Mouse (Mus musculus) embryonic facial prominence, embryonic 12.5 days (tissue): Measurements from ENCODE around the gene Syt2. TPM values are rescaled to one million over a fixed set of nuclear protein-coding genes. Genes with fewer than 3 reads are reported as not detected.

Experiments
- ATAC-seq: fragments of 200-750 bp; cut with Nextera tagmentation; 2 replicates; pipeline ENCODE4 v1.8.0; 2017; ENCODE audit not compliant: insufficient number of reproducible peaks, insufficient read depth, low FRiP score, low TSS enrichment
- H3K27ac ChIP-seq: fragments of 300-500 bp; sonication (generic); 2 replicates; pipeline ENCODE4 v1.5.1; 2016; ENCODE audit warnings: mild to moderate bottlenecking
- H3K27me3 ChIP-seq: fragments of 300-500 bp; sonication (generic); 2 replicates; pipeline ENCODE4 v1.6.1; 2016; ENCODE audit warnings: mild to moderate bottlenecking, moderate library complexity
- H3K36me3 ChIP-seq: fragments of 300-500 bp; sonication (generic); 2 replicates; pipeline ENCODE4 v1.6.1; 2016; ENCODE audit warnings: mild to moderate bottlenecking
- H3K4me1 ChIP-seq: fragments of 300-500 bp; sonication (generic); 2 replicates; pipeline ENCODE4 v1.6.1; 2016
- H3K4me2 ChIP-seq: fragments of 300-500 bp; sonication (generic); replicated peaks from 2 replicates; pipeline ENCODE4 v1.6.1; 2016; ENCODE audit warnings: mild to moderate bottlenecking, moderate library complexity
- H3K4me3 ChIP-seq: fragments of 300-500 bp; sonication (generic); 2 replicates; pipeline ENCODE4 v1.5.1; 2016; ENCODE audit warnings: mild to moderate bottlenecking
- H3K9ac ChIP-seq: fragments of 300-500 bp; sonication (generic); 2 replicates; pipeline ENCODE4 v1.6.1; 2016; ENCODE audit warnings: mild to moderate bottlenecking, moderate library complexity
- H3K9me3 ChIP-seq: fragments of 300-500 bp; sonication (generic); 2 replicates; pipeline ENCODE4 v1.6.1; 2016; ENCODE audit warnings: mild to moderate bottlenecking, moderate library complexity
- WGBS: fragments of 180-500 bp; shearing (Covaris S2); methylation state at CpG from one replicate; pipeline ENCODE4 v1.1.7; 2016; 5-methylcytosine and 5-hydroxymethylcytosine counted together
- polyA plus RNA-seq: library from polyadenylated mRNA; unstranded; fragments of >200 nt; fragmentation: Nextera tagmentation; extraction: Ambion mirVana; gene quantifications from 2 replicates; pipeline ENCODE4 v1.2.1, GENCODE M21; 2016

Gene Syt2
- polyA plus RNA-seq, 1 experiment from 2014 or later: 2.4 TPM

DNA sequence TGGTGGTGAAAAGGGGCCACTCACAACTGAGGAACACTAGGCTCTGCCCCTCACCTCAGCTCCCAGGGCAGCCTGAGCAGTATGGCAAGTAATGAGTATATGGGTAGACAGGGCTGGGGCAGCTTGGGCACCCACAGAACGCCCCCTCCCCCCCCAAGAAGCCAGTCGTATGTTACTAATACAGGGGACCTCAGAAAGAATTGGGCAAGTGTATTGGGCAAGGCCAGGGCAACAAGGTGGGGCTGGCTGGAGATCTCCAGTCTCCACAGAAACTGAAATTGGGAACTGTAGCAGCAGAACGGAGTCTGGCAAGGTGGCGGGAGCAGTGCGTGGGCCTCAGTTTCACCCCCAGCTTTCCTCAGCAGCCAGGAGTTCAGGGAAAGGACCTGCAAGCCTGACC lies 106.0 kb downstream of the Syt2 start:
- Histone ChIP-seq H3K27ac (no peak overlapping the region), H3K9me3 (no peaks in the 10 kb centered on the region), H3K4me3 (no peak overlapping the region), H3K27me3 (peaks cover 3% of the 10 kb centered on the region; the same call in 1 of the 2 replicates), H3K36me3 (no peaks in the 10 kb centered on the region), H3K4me2 (no peak overlapping the region), H3K9ac (no peak overlapping the region), H3K4me1 (peaks cover 31% of the 10 kb centered on the region)
- WGBS: 79% methylated on average over 5 of the region's 5 CpGs
- no peak for ATAC-seq

GRCm38 (mm10) chr1:134753751-134754630 lies 107.5 kb downstream of the Syt2 start:
- WGBS: 53% methylated on average over 13 of the region's 13 CpGs
- H3K4me3 ChIP-seq: no peak overlapping the region
- no peak overlapping the region; the same call in 1 of the 2 replicates for H3K27ac ChIP-seq
- no peak for ATAC-seq
- H3K36me3 ChIP-seq: peaks cover 9% of the 10 kb centered on the region; the same call in 1 of the 2 replicates
- peaks cover 31% of the 10 kb centered on the region for H3K4me1 ChIP-seq
- no peak overlapping the region for H3K9ac ChIP-seq
- no peaks in the 10 kb centered on the region for H3K9me3 ChIP-seq
- H3K4me2 ChIP-seq: no peak overlapping the region
- peaks cover 3% of the 10 kb centered on the region; the same call in 1 of the 2 replicates for H3K27me3 ChIP-seq

- WGBS: 71% methylated on average over 10 of the region's 10 CpGs
- H3K9ac ChIP-seq: no peak overlapping the region
- peaks cover 3% of the 10 kb centered on the region; the same call in 1 of the 2 replicates for H3K27me3 ChIP-seq
- no peak overlapping the region for H3K4me2 ChIP-seq
- no peaks in the 10 kb centered on the region for H3K9me3 ChIP-seq
- peaks cover 31% of the 10 kb centered on the region for H3K4me1 ChIP-seq
- ATAC-seq: no peak
- H3K36me3 ChIP-seq: peaks cover 14% of the 10 kb centered on the region; the same call in 1 of the 2 replicates
- no peak overlapping the region for H3K4me3 ChIP-seq
- H3K27ac ChIP-seq: 0 out of 2 replicates have a peak overlapping the region, but pooled peaks have one; percentile 11
Measured at GRCm38 (mm10) chr1:134754818-134755217, 108.3 kb downstream of the Syt2 start.

GRCm38 (mm10) chr1:134755548-134756189 lies 109.2 kb downstream of the Syt2 start:
- Histone ChIP-seq H3K4me2 (no peak overlapping the region), H3K27me3 (peaks cover 3% of the 10 kb centered on the region; the same call in 1 of the 2 replicates), H3K27ac (0 out of 2 replicates have a peak overlapping the region, but pooled peaks have one; percentile 11), H3K4me1 (peaks cover 31% of the 10 kb centered on the region), H3K9ac (no peak overlapping the region), H3K36me3 (peaks cover 21% of the 10 kb centered on the region; the same call in 1 of the 2 replicates), H3K4me3 (no peak overlapping the region), H3K9me3 (no peaks in the 10 kb centered on the region)
- no peak for ATAC-seq
- WGBS: 64% methylated on average over 13 of the region's 13 CpGs

DNA sequence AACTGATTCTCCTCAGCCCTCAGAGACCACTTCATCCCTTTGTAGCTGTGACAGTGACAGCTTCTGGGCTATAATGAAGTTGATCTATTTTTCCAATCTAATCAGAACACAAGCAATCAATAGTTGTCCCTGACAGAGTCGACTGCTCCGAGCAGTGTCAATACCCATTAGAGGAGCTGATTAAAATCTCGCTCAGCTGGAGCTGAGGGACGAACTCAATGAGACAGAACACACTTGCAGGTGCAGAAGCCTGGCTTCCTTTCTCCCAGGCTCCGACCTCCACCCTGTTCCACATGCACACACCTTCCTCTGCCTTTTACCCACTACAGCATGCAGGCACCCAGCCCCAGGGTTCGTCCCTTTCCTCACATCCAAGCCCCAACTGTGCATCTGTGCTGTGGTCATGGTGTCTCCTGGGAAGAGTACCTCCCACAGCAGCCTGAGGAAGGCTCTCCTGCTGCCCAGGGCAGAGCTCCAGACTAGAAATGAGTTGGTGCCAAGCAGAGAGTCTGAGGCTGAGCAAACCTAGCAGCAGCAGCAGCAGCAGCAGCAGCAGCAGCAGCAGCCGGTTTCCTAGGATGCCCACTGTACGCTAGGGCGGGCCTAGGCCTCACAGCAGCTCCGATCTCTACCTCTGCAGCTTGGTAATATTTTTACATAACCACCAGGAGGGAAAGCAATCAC lies 109.9 kb downstream of the Syt2 start:
- Histone ChIP-seq H3K27ac (no peak overlapping the region), H3K27me3 (peaks cover 3% of the 10 kb centered on the region; the same call in 1 of the 2 replicates), H3K4me1 (peaks cover 31% of the 10 kb centered on the region), H3K9ac (0 out of 2 replicates have a peak overlapping the region, but pooled peaks have one; percentile 19), H3K4me3 (no peak overlapping the region), H3K4me2 (no peak overlapping the region), H3K9me3 (no peaks in the 10 kb centered on the region), H3K36me3 (peaks cover 21% of the 10 kb centered on the region; the same call in 1 of the 2 replicates)
- WGBS: 76% methylated on average over 10 of the region's 10 CpGs
- ATAC-seq: no peak

DNA sequence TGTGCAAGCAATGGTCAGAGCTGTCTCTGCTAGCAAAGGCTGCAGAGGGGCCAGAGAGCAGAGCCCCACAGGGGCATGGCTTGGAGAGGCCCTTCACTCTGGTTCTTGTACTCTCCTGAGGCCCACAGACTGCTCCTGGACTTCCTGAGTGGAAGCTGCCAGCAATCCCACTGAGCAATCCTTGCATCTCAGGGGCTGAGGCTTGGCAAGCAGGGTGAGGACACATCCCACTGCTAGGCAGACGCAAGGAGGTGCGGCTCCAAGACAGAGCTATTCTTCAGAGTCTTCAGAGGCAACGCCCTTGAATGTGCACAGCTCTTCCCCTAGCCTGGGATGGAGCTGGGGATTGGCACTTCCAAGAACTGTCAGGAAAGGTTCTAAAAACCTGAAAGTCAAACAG lies 110.8 kb downstream of the Syt2 start:
- no peak overlapping the region for H3K4me3 ChIP-seq
- ATAC-seq: no peak
- 86% methylated on average over 3 of the region's 3 CpGs for WGBS
- peaks cover 3% of the 10 kb centered on the region; the same call in 1 of the 2 replicates for H3K27me3 ChIP-seq
- H3K36me3 ChIP-seq: peaks cover 21% of the 10 kb centered on the region; the same call in 1 of the 2 replicates
- H3K4me1 ChIP-seq: peaks cover 25% of the 10 kb centered on the region
- H3K9ac ChIP-seq: 0 out of 2 replicates have a peak overlapping the region, but pooled peaks have one; percentile 3
- no peak overlapping the region for H3K27ac ChIP-seq
- H3K4me2 ChIP-seq: no peak overlapping the region
- H3K9me3 ChIP-seq: no peaks in the 10 kb centered on the region

DNA sequence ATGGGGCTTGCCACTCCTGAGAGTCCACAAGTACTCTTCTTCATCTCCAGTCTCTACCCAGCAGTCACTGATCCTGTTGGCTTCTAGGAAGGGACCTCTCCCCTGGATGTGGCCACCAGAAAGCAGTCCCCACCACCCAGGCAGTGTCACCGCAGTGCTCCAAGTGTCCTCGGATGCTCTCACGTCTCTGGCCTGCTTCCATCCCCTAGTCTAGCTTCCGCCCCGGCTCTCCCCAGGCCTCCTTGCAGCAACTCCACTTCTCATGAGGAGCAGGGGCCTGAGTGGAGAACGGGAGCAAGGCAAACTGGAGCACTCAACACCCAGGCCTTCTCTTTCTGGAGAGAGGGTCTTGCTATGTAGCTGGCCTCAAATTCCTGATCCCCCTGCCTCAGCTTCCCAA lies 112.7 kb downstream of the Syt2 start:
- H3K4me3 ChIP-seq: no peak overlapping the region
- no peak overlapping the region for H3K27ac ChIP-seq
- H3K36me3 ChIP-seq: peaks cover 21% of the 10 kb centered on the region; the same call in 1 of the 2 replicates
- H3K27me3 ChIP-seq: no peaks in the 10 kb centered on the region
- WGBS: 90% methylated on average over 6 of the region's 6 CpGs
- no peak overlapping the region for H3K4me2 ChIP-seq
- H3K4me1 ChIP-seq: peaks cover 8% of the 10 kb centered on the region
- no peaks in the 10 kb centered on the region for H3K9me3 ChIP-seq
- ATAC-seq: no peak
- H3K9ac ChIP-seq: no peak overlapping the region

- H3K9me3 ChIP-seq: no peaks in the 10 kb centered on the region
- H3K4me1 ChIP-seq: peaks cover 9% of the 10 kb centered on the region; the same call in 1 of the 2 replicates
- H3K27me3 ChIP-seq: no peaks in the 10 kb centered on the region
- ATAC-seq: no peak
- H3K27ac ChIP-seq: no peak overlapping the region
- no peak overlapping the region for H3K4me2 ChIP-seq
- 78% methylated on average over 5 of the region's 5 CpGs for WGBS
- no peak overlapping the region for H3K9ac ChIP-seq
- no peak overlapping the region for H3K4me3 ChIP-seq
- H3K36me3 ChIP-seq: peaks cover 21% of the 10 kb centered on the region; the same call in 1 of the 2 replicates
Measured at GRCm38 (mm10) chr1:134760642-134761041, 114.2 kb downstream of the Syt2 start.

- Histone ChIP-seq H3K27ac (no peak overlapping the region), H3K4me3 (no peak overlapping the region), H3K36me3 (peaks cover 21% of the 10 kb centered on the region; the same call in 1 of the 2 replicates), H3K4me2 (no peak overlapping the region), H3K27me3 (no peaks in the 10 kb centered on the region), H3K9ac (no peak overlapping the region), H3K4me1 (peaks cover 6% of the 10 kb centered on the region; the same call in 1 of the 2 replicates), H3K9me3 (no peaks in the 10 kb centered on the region)
- no peak for ATAC-seq
- WGBS: 91% methylated on average over 7 of the region's 7 CpGs
Measured at GRCm38 (mm10) chr1:134761534-134761933, 115.1 kb downstream of the Syt2 start.

GRCm38 (mm10) chr1:134763250-134763649 lies 116.8 kb downstream of the Syt2 start:
- Histone ChIP-seq H3K9me3 (no peaks in the 10 kb centered on the region), H3K4me2 (no peak overlapping the region), H3K4me3 (no peak overlapping the region), H3K4me1 (peaks cover 14% of the 10 kb centered on the region; the same call in 1 of the 2 replicates), H3K27ac (no peak overlapping the region), H3K9ac (no peak overlapping the region), H3K27me3 (no peaks in the 10 kb centered on the region), H3K36me3 (peaks cover 22% of the 10 kb centered on the region; the same call in 1 of the 2 replicates)
- no peak for ATAC-seq
- 96% methylated on average over 4 of the region's 4 CpGs for WGBS
